Mouse (Mus musculus) midbrain, embryonic 10.5 days (tissue): ENCODE results near the gene Otol1. TPM values are rescaled to one million over a fixed set of nuclear protein-coding genes. Genes with fewer than 3 reads are reported as not detected.

Experiments used
- polyA plus RNA-seq: library from polyadenylated mRNA; unstranded; fragments of >200 nt; fragmentation: Nextera tagmentation; extraction: Ambion mirVana; gene quantifications from 2 replicates; pipeline ENCODE4 v1.2.1, GENCODE M21; 2016

Otol1 gene
- polyA plus RNA-seq, 1 experiment from 2014 or later, result not detected

Other genes starting within 250 kb of the Otol1 start
- gene Sptssb, start 147.7 kb upstream of the Otol1 start, polyA plus RNA-seq, result 0.10 and 0.15 TPM in 2 replicates